Mouse (Mus musculus): Measurements from ENCODE around the gene Gm29564. TPM values are rescaled to one million over a fixed set of nuclear protein-coding genes. Genes with fewer than 3 reads are reported as not detected.

Gene Gm29564
- total RNA-seq (2023): not detected

GRCm38 (mm10) chrY:78212693-78213092 is at the start of gene Gm29564:
Gene Gm29564, plus strand, starts transcription at chrY:78212993.

Other genes with a start within 250 kb of the Gm29564 start
- not detected for gene Gm20867, start 249.8 kb upstream of the Gm29564 start, total RNA-seq (2023)

Measured in neutrophil, adult 59 days (primary cell).